Mouse (Mus musculus) limb, embryonic 15.5 days (tissue): ENCODE results near the gene Crocc2. TPM values are rescaled to one million over a fixed set of nuclear protein-coding genes. Genes with fewer than 3 reads are reported as not detected.

Experiments
- ATAC-seq: fragments of 200-750 bp; cut with Nextera tagmentation; 2 replicates; pipeline ENCODE4 v1.8.0; 2017; ENCODE audit warnings: low read depth, moderate TSS enrichment; ENCODE audit not compliant: insufficient number of reproducible peaks, low FRiP score, low TSS enrichment
- H3K27ac ChIP-seq: fragments of 300-500 bp; sonication (generic); 2 replicates; pipeline ENCODE4 v1.5.1; 2015; ENCODE audit warnings: moderate library complexity, mild to moderate bottlenecking, inconsistent platforms
- H3K27me3 ChIP-seq: fragments of 300-500 bp; sonication (generic); 2 replicates; pipeline ENCODE4 v1.6.1; 2015; ENCODE audit warnings: inconsistent platforms
- H3K36me3 ChIP-seq: fragments of 300-500 bp; sonication (generic); 2 replicates; pipeline ENCODE4 v1.6.1; 2015; ENCODE audit warnings: inconsistent platforms
- H3K4me1 ChIP-seq: fragments of 300-500 bp; sonication (generic); 2 replicates; pipeline ENCODE4 v1.6.1; 2015; ENCODE audit warnings: inconsistent platforms
- H3K4me2 ChIP-seq: fragments of 300-500 bp; sonication (generic); 2 replicates; pipeline ENCODE4 v1.6.1; 2015; ENCODE audit warnings: mild to moderate bottlenecking, inconsistent platforms
- H3K4me3 ChIP-seq: fragments of 300-500 bp; sonication (generic); 2 replicates; pipeline ENCODE4 v1.5.1; 2015; ENCODE audit warnings: mild to moderate bottlenecking, inconsistent platforms
- H3K9ac ChIP-seq: fragments of 300-500 bp; sonication (generic); 2 replicates; pipeline ENCODE4 v1.6.1; 2015; ENCODE audit warnings: inconsistent platforms
- H3K9me3 ChIP-seq: fragments of 300-500 bp; sonication (generic); 2 replicates; pipeline ENCODE4 v1.6.1; 2016; ENCODE audit warnings: inconsistent platforms
- WGBS: fragments of 180-500 bp; shearing (Covaris S2); methylation state at CpG from one replicate; pipeline ENCODE4 v1.1.7; 2015; 5-methylcytosine and 5-hydroxymethylcytosine counted together
- polyA plus RNA-seq: library from polyadenylated mRNA; unstranded; fragments of >200 nt; fragmentation: Nextera tagmentation; extraction: Ambion mirVana; gene quantifications from 2 replicates; pipeline ENCODE4 v1.2.1, GENCODE M21; 2015

Gene Crocc2
- polyA plus RNA-seq = 0.23 and 0.24 TPM in 2 replicates

GRCm38 (mm10) chr1:93168295-93168775 is at the start of gene Crocc2:
TSS of gene Crocc2 (plus strand) at chr1:93168725.
- ATAC-seq = no peak
- no peaks in the 10 kb centered on the region for H3K4me1 ChIP-seq

DNA sequence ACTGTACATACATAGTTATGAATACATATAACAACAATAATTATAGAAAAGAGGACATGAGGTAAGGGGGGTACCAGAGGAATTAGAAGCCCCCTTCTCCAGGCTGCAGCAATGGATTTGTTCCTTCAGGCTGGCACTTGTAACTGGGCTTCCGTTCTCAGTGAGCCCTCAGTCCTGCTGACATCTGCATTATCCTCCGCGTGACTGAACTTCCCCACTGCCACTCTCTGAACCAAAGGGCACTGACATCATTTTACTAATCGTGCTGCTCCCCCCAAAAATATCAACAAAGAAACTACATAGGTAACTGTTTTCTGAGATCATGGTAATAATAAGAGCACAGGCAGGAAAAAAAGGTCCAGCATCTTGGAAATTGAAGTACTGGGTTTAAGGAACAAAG is 49.7 kb upstream of the Crocc2 start:
- no peak overlapping the region for H3K27ac ChIP-seq
- H3K27me3 ChIP-seq = no peaks in the 10 kb centered on the region; the same call in 1 of the 2 replicates
- no peaks in the 10 kb centered on the region for H3K36me3 ChIP-seq
- H3K9me3 ChIP-seq = no peaks in the 10 kb centered on the region
- H3K4me2 ChIP-seq = no peak overlapping the region
- no peak for ATAC-seq
- H3K9ac ChIP-seq = no peak overlapping the region
- peaks cover 13% of the 10 kb centered on the region for H3K4me1 ChIP-seq
- 50% methylated on average over 4 of the region's 4 CpGs for WGBS
- no peak overlapping the region for H3K4me3 ChIP-seq

More at GRCm38 (mm10) chr1:93168295-93168775, at the start of gene Crocc2:
- no peak within 1 kb of the TSS for H3K4me2 ChIP-seq
- H3K9ac ChIP-seq = no peak within 1 kb of the TSS
- H3K9me3 ChIP-seq = no peaks in the 10 kb centered on the region
- H3K27me3 ChIP-seq = no peaks in the 10 kb centered on the region
- 51% methylated on average over 10 of the region's 10 CpGs for WGBS
- no peak within 1 kb of the TSS for H3K27ac ChIP-seq
- no peak within 1 kb of the TSS for H3K4me3 ChIP-seq
- H3K36me3 ChIP-seq = no peaks in the 10 kb centered on the region

- Histone ChIP-seq H3K4me1 (peaks cover 17% of the 10 kb centered on the region; the same call in 1 of the 2 replicates), H3K36me3 (no peaks in the 10 kb centered on the region), H3K27ac (peak overlapping the region; percentile 75), H3K9ac (no peak overlapping the region), H3K4me3 (no peak overlapping the region), H3K9me3 (no peaks in the 10 kb centered on the region), H3K4me2 (no peak overlapping the region), H3K27me3 (no peaks in the 10 kb centered on the region)
- ATAC-seq = peak; percentile 56
- whole genome bisulfite sequencing = 63% methylated on average over 11 of the region's 11 CpGs
These were observed 45.2 kb upstream of the Crocc2 start for GRCm38 (mm10) chr1:93123179-93123854.

GRCm38 (mm10) chr1:93124066-93124465 is 44.5 kb upstream of the Crocc2 start:
- H3K9ac ChIP-seq = no peak overlapping the region
- H3K36me3 ChIP-seq = no peaks in the 10 kb centered on the region
- H3K4me2 ChIP-seq = no peak overlapping the region
- H3K27me3 ChIP-seq = no peaks in the 10 kb centered on the region
- 73% methylated on average over 8 of the region's 8 CpGs for WGBS
- peak overlapping the region; percentile 75 for H3K27ac ChIP-seq
- no peak for ATAC-seq
- H3K9me3 ChIP-seq = no peaks in the 10 kb centered on the region
- H3K4me3 ChIP-seq = no peak overlapping the region
- peaks cover 20% of the 10 kb centered on the region; the same call in 1 of the 2 replicates for H3K4me1 ChIP-seq

GRCm38 (mm10) chr1:93125256-93125655 is 43.3 kb upstream of the Crocc2 start:
- no peak overlapping the region for H3K4me3 ChIP-seq
- H3K9ac ChIP-seq = no peak overlapping the region

GRCm38 (mm10) chr1:93128209-93128608 is 40.3 kb upstream of the Crocc2 start:
- ATAC-seq = no peak
- Histone ChIP-seq H3K9ac (no peak overlapping the region), H3K4me3 (no peak overlapping the region), H3K9me3 (no peaks in the 10 kb centered on the region), H3K27ac (no peak overlapping the region), H3K4me2 (no peak overlapping the region), H3K4me1 (peaks cover 22% of the 10 kb centered on the region; the same call in 1 of the 2 replicates), H3K36me3 (no peaks in the 10 kb centered on the region), H3K27me3 (no peaks in the 10 kb centered on the region)
- WGBS = 73% methylated on average over 8 of the region's 8 CpGs

More at GRCm38 (mm10) chr1:93125256-93125655, 43.3 kb upstream of the Crocc2 start:
- Histone ChIP-seq H3K4me2 (no peak overlapping the region), H3K27ac (no peak overlapping the region), H3K36me3 (no peaks in the 10 kb centered on the region), H3K27me3 (no peaks in the 10 kb centered on the region), H3K9me3 (no peaks in the 10 kb centered on the region), H3K4me1 (peaks cover 23% of the 10 kb centered on the region; the same call in 1 of the 2 replicates)
- ATAC-seq = no peak
- WGBS = 42% methylated on average over 5 of the region's 5 CpGs

- H3K27me3 ChIP-seq = no peaks in the 10 kb centered on the region
- no peak overlapping the region for H3K4me3 ChIP-seq
- H3K9me3 ChIP-seq = no peaks in the 10 kb centered on the region
- H3K36me3 ChIP-seq = no peaks in the 10 kb centered on the region
- no peak for ATAC-seq
- peaks cover 17% of the 10 kb centered on the region; the same call in 1 of the 2 replicates for H3K4me1 ChIP-seq
- no peak overlapping the region for H3K27ac ChIP-seq
- no peak overlapping the region for H3K4me2 ChIP-seq
- H3K9ac ChIP-seq = no peak overlapping the region
- WGBS = 14% methylated on average over 6 of the region's 6 CpGs
These were observed 39.7 kb upstream of the Crocc2 start for GRCm38 (mm10) chr1:93128710-93129349.

DNA sequence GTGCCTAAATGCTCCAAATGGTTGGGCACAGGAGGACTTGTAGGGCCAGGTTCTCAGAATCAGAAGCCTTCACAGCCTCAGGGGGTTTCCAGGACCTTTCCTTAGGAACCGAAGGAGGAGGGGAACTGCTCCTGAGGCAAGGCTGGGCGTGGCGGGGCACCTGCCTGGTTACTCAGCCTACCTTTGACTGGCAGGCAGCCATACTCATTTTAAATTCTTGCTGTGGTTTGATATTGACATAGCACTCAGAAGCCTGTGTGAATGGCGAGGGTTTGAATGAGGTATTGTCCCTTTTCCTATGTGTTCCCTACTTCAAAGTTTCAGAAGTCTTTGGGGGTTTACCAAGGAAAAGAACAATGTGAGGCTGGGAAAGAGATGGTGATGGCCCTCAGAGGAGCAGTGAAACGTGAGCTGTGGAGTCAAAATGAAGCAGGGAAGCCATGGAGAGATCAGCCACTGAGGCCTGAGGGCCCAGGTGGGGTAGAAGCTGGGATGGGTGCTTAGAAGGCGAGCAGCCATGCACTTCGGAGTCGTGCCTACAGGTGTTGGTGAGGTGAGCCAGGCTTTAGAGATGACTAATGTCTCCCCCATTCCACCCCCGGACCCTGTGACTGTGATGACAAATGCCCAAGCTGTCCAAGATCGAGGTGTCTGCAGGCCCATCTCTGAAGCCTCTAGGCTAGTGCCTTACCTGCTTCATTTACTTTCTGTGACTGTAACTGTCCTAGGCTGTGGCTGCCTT is 38.1 kb upstream of the Crocc2 start:
- no peak for ATAC-seq
- 53% methylated on average over 10 of the region's 10 CpGs for WGBS
- H3K4me3 ChIP-seq = no peak overlapping the region
- H3K9ac ChIP-seq = no peak overlapping the region
- H3K4me1 ChIP-seq = peaks cover 6% of the 10 kb centered on the region; the same call in 1 of the 2 replicates
- no peaks in the 10 kb centered on the region for H3K9me3 ChIP-seq
- H3K27me3 ChIP-seq = no peaks in the 10 kb centered on the region
- no peak overlapping the region for H3K27ac ChIP-seq
- no peaks in the 10 kb centered on the region for H3K36me3 ChIP-seq
- H3K4me2 ChIP-seq = no peak overlapping the region

DNA sequence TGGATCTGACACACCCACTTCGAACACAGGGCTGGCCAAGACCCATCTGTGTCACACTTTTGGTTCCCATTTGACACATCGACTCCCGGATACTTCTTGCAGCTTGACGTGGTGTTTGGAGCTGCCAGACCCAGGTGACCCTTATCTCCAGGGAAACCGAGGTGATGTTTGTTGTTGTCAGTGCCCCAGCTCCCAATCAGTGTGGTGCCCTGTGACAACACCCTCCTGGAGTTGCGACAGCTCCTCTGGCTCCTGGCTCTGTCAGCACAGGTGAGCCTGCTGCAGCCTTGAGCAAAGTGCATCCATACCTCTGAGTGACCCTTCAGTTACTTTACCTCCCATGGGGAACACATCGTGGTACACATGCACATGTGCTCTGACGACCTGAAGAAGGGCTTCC is 35.8 kb upstream of the Crocc2 start:
- Histone ChIP-seq H3K27ac (no peak overlapping the region), H3K4me1 (peaks cover 6% of the 10 kb centered on the region; the same call in 1 of the 2 replicates), H3K27me3 (no peaks in the 10 kb centered on the region), H3K9ac (no peak overlapping the region), H3K4me3 (no peak overlapping the region), H3K36me3 (no peaks in the 10 kb centered on the region), H3K9me3 (no peaks in the 10 kb centered on the region), H3K4me2 (no peak overlapping the region)
- no peak for ATAC-seq
- 66% methylated on average over 8 of the region's 8 CpGs for WGBS

DNA sequence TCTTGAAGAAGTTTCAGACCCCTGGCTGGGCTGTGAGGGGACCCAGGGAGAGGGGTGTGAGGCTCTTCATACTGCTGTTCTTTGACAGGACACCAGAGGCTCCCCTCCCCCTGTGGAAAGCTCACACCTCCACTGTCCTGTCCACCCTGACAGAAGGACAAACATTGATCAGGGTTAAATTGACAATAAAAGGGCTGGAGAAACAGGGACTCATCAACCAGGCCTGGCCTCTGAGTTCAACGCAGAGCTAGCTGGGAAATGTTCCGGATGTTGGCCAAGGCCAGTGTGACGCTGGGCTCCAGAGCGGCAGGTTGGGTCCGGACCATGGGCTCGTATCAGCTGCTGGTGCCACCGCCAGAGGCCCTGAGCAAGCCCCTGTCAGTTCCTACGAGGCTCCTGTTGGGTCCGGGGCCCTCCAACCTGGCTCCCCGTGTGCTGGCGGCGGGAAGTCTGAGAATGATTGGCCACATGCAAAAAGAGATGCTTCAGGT is 33.4 kb upstream of the Crocc2 start, which contains the start of gene Agxt:
Agxt (plus strand) TSS at position 205 of the 491 bp plus-strand sequence.
- Histone ChIP-seq H3K4me3 (no peak within 1 kb of the TSS), H3K36me3 (no peaks in the 10 kb centered on the region), H3K27ac (no peak within 1 kb of the TSS), H3K9ac (no peak within 1 kb of the TSS), H3K9me3 (no peaks in the 10 kb centered on the region), H3K27me3 (no peaks in the 10 kb centered on the region), H3K4me2 (no peak within 1 kb of the TSS), H3K4me1 (no peaks in the 10 kb centered on the region)
- 86% methylated on average over 12 of the region's 12 CpGs for WGBS
- no peak for ATAC-seq

DNA sequence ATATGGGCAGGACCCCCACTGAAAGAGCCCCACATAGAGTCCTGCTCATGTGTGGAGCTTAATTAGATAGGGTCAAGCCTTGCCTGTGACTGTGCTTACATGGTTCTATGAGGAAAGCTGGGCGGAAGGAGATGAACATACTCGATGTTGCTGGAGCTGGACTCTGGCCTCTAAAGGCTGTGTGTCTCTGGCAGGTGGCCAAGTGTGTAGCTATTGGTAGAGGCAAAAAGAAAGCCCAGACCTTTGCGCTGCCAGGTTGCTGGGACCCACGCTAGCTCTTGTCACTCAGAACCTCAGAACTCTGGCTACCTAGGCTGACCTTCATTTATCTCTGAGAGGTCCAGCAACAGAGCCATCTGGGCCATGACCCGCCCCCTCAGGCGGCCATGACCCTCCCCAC is 30.0 kb upstream of the Crocc2 start:
- no peaks in the 10 kb centered on the region for H3K36me3 ChIP-seq
- no peak overlapping the region for H3K4me3 ChIP-seq
- H3K27me3 ChIP-seq = no peaks in the 10 kb centered on the region
- no peak overlapping the region for H3K9ac ChIP-seq
- 71% methylated on average over 6 of the region's 6 CpGs for WGBS
- H3K9me3 ChIP-seq = no peaks in the 10 kb centered on the region
- no peaks in the 10 kb centered on the region for H3K4me1 ChIP-seq
- ATAC-seq = no peak
- no peak overlapping the region for H3K27ac ChIP-seq
- no peak overlapping the region for H3K4me2 ChIP-seq
